Mouse (Mus musculus) forebrain, embryonic 13.5 days (tissue): ENCODE data around the gene Ctnnd2. TPM values are rescaled to one million over a fixed set of nuclear protein-coding genes. Genes with fewer than 3 reads are reported as not detected.

Source experiments
- ATAC-seq: fragments of 200-750 bp; cut with Nextera tagmentation; 2 replicates; pipeline ENCODE4 v1.8.0; 2017
- H3K27ac ChIP-seq: fragments of 300-500 bp; sonication (generic); 2 replicates; pipeline ENCODE4 v1.5.1; 2015; ENCODE audit warnings: inconsistent platforms, mild to moderate bottlenecking, moderate library complexity
- H3K27me3 ChIP-seq: fragments of 300-500 bp; sonication (generic); 2 replicates; pipeline ENCODE4 v1.6.1; 2015; ENCODE audit warnings: mild to moderate bottlenecking, inconsistent platforms
- H3K36me3 ChIP-seq: fragments of 300-500 bp; sonication (generic); 2 replicates; pipeline ENCODE4 v1.6.1; 2015; ENCODE audit warnings: mild to moderate bottlenecking, inconsistent platforms; ENCODE audit not compliant: poor library complexity, severe bottlenecking
- H3K4me1 ChIP-seq: fragments of 300-500 bp; sonication (generic); 2 replicates; pipeline ENCODE4 v1.6.1; 2015; ENCODE audit warnings: inconsistent platforms
- H3K4me2 ChIP-seq: fragments of 300-500 bp; sonication (generic); 2 replicates; pipeline ENCODE4 v1.6.1; 2015; ENCODE audit warnings: inconsistent platforms, mild to moderate bottlenecking, moderate library complexity
- H3K4me3 ChIP-seq: fragments of 300-500 bp; sonication (generic); 2 replicates; pipeline ENCODE4 v1.5.1; 2015; ENCODE audit warnings: mild to moderate bottlenecking, inconsistent platforms
- H3K9ac ChIP-seq: fragments of 300-500 bp; sonication (generic); 2 replicates; pipeline ENCODE4 v1.6.1; 2015; ENCODE audit warnings: mild to moderate bottlenecking, inconsistent platforms
- H3K9me3 ChIP-seq: fragments of 300-500 bp; sonication (generic); replicated peaks from 2 replicates; pipeline ENCODE4 v1.6.1; 2016; ENCODE audit warnings: inconsistent platforms
- WGBS: fragments of 180-500 bp; shearing (Covaris S2); methylation state at CpG from one replicate; pipeline ENCODE4 v1.1.7; 2015; 5-methylcytosine and 5-hydroxymethylcytosine counted together
- polyA plus RNA-seq: library from polyadenylated mRNA; unstranded; fragments of >200 nt; fragmentation: Nextera tagmentation; extraction: Ambion mirVana; gene quantifications from 2 replicates; pipeline ENCODE4 v1.2.1, GENCODE M21; 2015

The Ctnnd2 gene
- polyA plus RNA-seq, 1 experiment from 2014 or later: 60.4 TPM

GRCm38 (mm10) chr15:30885410-30885809, 713.0 kb downstream of the Ctnnd2 start:
- ATAC-seq: peak; percentile 58
- Histone ChIP-seq H3K27ac (0 out of 2 replicates have a peak overlapping the region, but pooled peaks have one; percentile 27), H3K27me3 (no peaks in the 10 kb centered on the region), H3K9me3 (no peaks in the 10 kb centered on the region), H3K4me3 (no peak overlapping the region), H3K36me3 (peaks cover 6% of the 10 kb centered on the region), H3K9ac (no peak overlapping the region), H3K4me2 (no peak overlapping the region), H3K4me1 (peaks cover 19% of the 10 kb centered on the region)
- WGBS: 65% methylated on average over 6 of the region's 6 CpGs

GRCm38 (mm10) chr15:30887559-30887958, 715.2 kb downstream of the Ctnnd2 start:
- peak; percentile 31; the same call in 1 of the 2 replicates for ATAC-seq
- Histone ChIP-seq H3K4me2 (no peak overlapping the region), H3K27ac (no peak overlapping the region), H3K4me1 (peaks cover 19% of the 10 kb centered on the region), H3K9me3 (no peaks in the 10 kb centered on the region), H3K36me3 (peaks cover 6% of the 10 kb centered on the region), H3K27me3 (no peaks in the 10 kb centered on the region), H3K9ac (no peak overlapping the region), H3K4me3 (no peak overlapping the region)
- 81% methylated on average over 2 of the region's 2 CpGs for WGBS

DNA sequence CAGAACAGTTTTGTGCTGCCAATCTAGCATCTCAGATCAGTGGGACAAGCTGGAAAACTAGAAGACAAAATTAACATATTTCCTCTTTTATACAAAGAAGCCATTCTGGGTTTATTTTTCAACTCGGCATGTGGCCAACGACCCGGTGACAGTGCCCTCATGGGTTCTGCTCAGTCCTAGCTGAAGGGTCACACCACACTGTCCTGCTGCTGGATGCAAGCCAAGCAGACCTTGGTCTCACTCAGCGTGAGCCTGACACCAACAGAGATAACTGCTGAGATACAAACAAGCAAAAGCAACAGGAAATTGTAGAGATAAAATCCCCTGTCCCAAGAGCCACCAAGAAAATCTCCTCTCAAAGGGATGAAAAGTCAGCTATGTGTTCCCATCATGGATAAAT, 719.6 kb downstream of the Ctnnd2 start:
- H3K9me3 ChIP-seq: no peaks in the 10 kb centered on the region
- 72% methylated on average over 4 of the region's 4 CpGs for WGBS
- no peak for ATAC-seq
- H3K36me3 ChIP-seq: peaks cover 25% of the 10 kb centered on the region
- H3K27me3 ChIP-seq: no peaks in the 10 kb centered on the region
- H3K27ac ChIP-seq: no peak overlapping the region
- no peak overlapping the region for H3K9ac ChIP-seq
- no peak overlapping the region for H3K4me2 ChIP-seq
- H3K4me1 ChIP-seq: no peaks in the 10 kb centered on the region; the same call in 1 of the 2 replicates
- H3K4me3 ChIP-seq: no peak overlapping the region

DNA sequence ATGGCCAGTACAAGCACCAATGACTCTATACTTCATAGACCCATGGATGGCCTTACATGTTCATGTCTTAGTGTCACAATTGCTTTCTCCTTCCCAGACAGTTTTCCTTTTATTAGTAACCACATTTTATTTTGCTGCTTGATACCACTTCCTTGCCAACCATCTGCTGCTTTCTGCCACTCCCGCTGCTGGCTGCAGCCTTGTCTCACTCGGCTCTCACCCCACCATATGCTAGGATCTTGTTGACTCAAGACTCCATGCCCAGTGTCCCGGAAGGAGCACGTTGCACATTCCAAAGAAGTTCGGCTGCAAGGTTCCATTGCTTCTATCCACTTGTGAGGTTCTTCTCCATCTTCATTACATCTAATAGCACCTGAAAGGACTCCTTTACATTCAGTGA, 722.7 kb downstream of the Ctnnd2 start:
- WGBS: 86% methylated on average over 5 of the region's 5 CpGs
- Histone ChIP-seq H3K36me3 (peaks cover 19% of the 10 kb centered on the region), H3K4me1 (no peaks in the 10 kb centered on the region; the same call in 1 of the 2 replicates), H3K9ac (no peak overlapping the region), H3K4me2 (no peak overlapping the region), H3K4me3 (no peak overlapping the region), H3K9me3 (no peaks in the 10 kb centered on the region), H3K27me3 (no peaks in the 10 kb centered on the region), H3K27ac (no peak overlapping the region)
- ATAC-seq: no peak

GRCm38 (mm10) chr15:30897342-30897741, 724.9 kb downstream of the Ctnnd2 start:
- Histone ChIP-seq H3K4me3 (no peak overlapping the region), H3K27me3 (no peaks in the 10 kb centered on the region), H3K9ac (no peak overlapping the region), H3K27ac (no peak overlapping the region), H3K4me2 (no peak overlapping the region), H3K4me1 (no peaks in the 10 kb centered on the region; the same call in 1 of the 2 replicates), H3K36me3 (peaks cover 19% of the 10 kb centered on the region), H3K9me3 (no peaks in the 10 kb centered on the region)
- ATAC-seq: no peak
- 92% methylated on average over 8 of the region's 8 CpGs for WGBS

GRCm38 (mm10) chr15:30908027-30908426, 735.6 kb downstream of the Ctnnd2 start:
- ATAC-seq: no peak
- Histone ChIP-seq H3K27ac (no peak overlapping the region), H3K27me3 (no peaks in the 10 kb centered on the region), H3K4me1 (0 out of 2 replicates have a peak, but pooled peaks cover 4% of the 10 kb centered on the region), H3K4me2 (no peak overlapping the region), H3K9me3 (no peaks in the 10 kb centered on the region), H3K9ac (no peak overlapping the region), H3K36me3 (no peaks in the 10 kb centered on the region), H3K4me3 (no peak overlapping the region)
- 10% methylated on average over 2 of the region's 2 CpGs for WGBS

- Histone ChIP-seq H3K4me3 (no peak overlapping the region), H3K9ac (no peak overlapping the region), H3K9me3 (no peaks in the 10 kb centered on the region), H3K4me2 (no peak overlapping the region), H3K36me3 (no peaks in the 10 kb centered on the region), H3K27me3 (no peaks in the 10 kb centered on the region), H3K27ac (no peak overlapping the region), H3K4me1 (no peaks in the 10 kb centered on the region)
- no peak for ATAC-seq
- 89% methylated on average over 5 of the region's 5 CpGs for WGBS
Observed at GRCm38 (mm10) chr15:30913360-30913759, 741.0 kb downstream of the Ctnnd2 start.

GRCm38 (mm10) chr15:30925838-30926237, 753.4 kb downstream of the Ctnnd2 start:
- H3K27me3 ChIP-seq: no peaks in the 10 kb centered on the region
- no peak overlapping the region for H3K9ac ChIP-seq
- no peak overlapping the region for H3K4me3 ChIP-seq
- no peak for ATAC-seq
- peaks cover 4% of the 10 kb centered on the region; the same call in 1 of the 2 replicates for H3K36me3 ChIP-seq
- no peaks in the 10 kb centered on the region for H3K4me1 ChIP-seq
- H3K27ac ChIP-seq: no peak overlapping the region
- H3K4me2 ChIP-seq: no peak overlapping the region
- WGBS: 85% methylated on average over 5 of the region's 5 CpGs
- no peaks in the 10 kb centered on the region for H3K9me3 ChIP-seq

GRCm38 (mm10) chr15:30927632-30928031, 755.2 kb downstream of the Ctnnd2 start:
- Histone ChIP-seq H3K36me3 (no peaks in the 10 kb centered on the region), H3K27ac (no peak overlapping the region), H3K27me3 (no peaks in the 10 kb centered on the region), H3K9me3 (no peaks in the 10 kb centered on the region), H3K4me1 (no peaks in the 10 kb centered on the region), H3K4me2 (no peak overlapping the region), H3K9ac (no peak overlapping the region), H3K4me3 (no peak overlapping the region)
- no peak for ATAC-seq
- WGBS: 54% methylated on average over 7 of the region's 7 CpGs

- 92% methylated on average over 5 of the region's 5 CpGs for WGBS
- ATAC-seq: no peak
- Histone ChIP-seq H3K4me1 (no peaks in the 10 kb centered on the region), H3K9ac (no peak overlapping the region), H3K36me3 (peaks cover 6% of the 10 kb centered on the region; the same call in 1 of the 2 replicates), H3K27ac (no peak overlapping the region), H3K4me2 (no peak overlapping the region), H3K4me3 (no peak overlapping the region), H3K9me3 (peaks cover 4% of the 10 kb centered on the region), H3K27me3 (no peaks in the 10 kb centered on the region)
Observed at GRCm38 (mm10) chr15:30931906-30932305, 759.5 kb downstream of the Ctnnd2 start.

DNA sequence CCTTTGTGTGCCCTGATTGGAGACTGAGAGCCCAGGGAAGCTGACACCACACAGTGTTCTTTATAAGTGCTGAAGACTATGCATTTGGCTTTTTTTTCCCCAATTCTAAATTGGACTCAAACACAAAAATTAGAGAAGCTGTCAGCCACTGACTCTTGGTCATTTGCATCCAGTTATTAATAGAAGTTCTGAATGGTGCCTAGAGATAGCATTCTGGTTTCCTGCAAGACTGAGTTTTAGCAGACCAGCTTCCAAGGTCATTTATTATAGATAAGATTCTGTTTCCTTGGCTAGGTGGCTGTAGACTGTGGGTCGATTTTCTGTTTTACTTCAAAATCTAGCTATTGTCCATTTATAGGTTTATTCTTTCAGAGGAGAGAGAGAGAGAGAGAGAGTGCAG, 773.5 kb downstream of the Ctnnd2 start:
- Histone ChIP-seq H3K4me1 (peaks cover 6% of the 10 kb centered on the region; the same call in 1 of the 2 replicates), H3K4me2 (no peak overlapping the region), H3K27ac (no peak overlapping the region), H3K4me3 (no peak overlapping the region), H3K27me3 (no peaks in the 10 kb centered on the region), H3K9ac (no peak overlapping the region), H3K36me3 (no peaks in the 10 kb centered on the region), H3K9me3 (no peaks in the 10 kb centered on the region)
- 90% methylated on average over 1 of the region's 1 CpGs for WGBS
- ATAC-seq: no peak

DNA sequence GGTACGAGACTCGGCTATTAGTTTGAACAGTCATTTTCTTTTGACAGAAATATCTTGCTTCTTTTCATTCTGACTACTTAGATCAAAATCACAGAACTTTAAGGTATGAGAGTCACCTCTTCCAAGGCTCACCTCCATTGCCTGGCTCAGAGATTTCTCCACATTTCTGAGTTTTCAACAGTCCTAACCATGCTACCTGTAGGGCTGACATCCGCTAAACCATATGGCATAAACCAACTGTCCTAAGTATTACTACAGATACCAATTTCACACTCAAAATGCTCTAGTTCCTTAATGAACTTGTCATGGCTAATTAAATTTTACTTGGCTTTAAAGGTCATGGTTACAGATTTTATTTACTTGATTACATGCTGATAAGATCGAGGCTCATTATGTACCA, 786.1 kb downstream of the Ctnnd2 start:
- Histone ChIP-seq H3K4me1 (no peaks in the 10 kb centered on the region), H3K27ac (no peak overlapping the region), H3K27me3 (no peaks in the 10 kb centered on the region), H3K4me3 (no peak overlapping the region), H3K36me3 (no peaks in the 10 kb centered on the region), H3K9me3 (no peaks in the 10 kb centered on the region), H3K9ac (no peak overlapping the region), H3K4me2 (no peak overlapping the region)
- ATAC-seq: no peak
- 92% methylated on average over 4 of the region's 4 CpGs for WGBS

DNA sequence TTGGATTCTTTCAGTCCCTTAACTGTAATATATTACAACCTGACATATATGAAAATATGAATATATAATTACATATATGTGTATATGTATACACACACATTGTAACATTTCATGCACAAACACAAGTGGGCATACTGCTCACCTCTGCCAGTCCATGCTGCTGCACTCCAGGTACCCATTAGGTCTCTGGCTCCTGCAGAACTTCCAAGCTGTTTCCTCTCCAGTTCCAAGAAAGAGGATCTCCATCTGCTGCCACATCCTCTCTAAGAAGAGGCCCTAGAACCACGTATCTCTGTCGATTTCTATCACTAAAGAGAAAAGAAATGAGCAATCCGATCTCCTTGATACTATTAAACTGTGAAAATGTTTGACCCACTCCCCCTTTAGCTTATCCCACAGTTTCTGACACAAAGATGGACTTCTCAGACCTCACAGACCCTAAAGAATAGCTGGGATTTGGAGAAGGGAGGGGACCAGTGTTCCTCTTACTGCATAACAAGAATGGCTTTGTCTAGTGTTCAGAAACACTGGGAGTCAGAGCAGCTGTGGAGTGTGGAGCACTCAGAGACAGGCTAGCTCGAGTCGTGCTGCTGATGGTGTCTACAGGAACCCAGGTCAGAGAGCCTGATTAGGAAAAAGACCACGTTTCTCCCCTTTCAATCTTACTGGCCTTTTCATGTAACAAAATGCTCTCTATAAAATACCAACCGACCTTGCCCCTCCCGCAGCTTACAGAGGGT, 790.2 kb downstream of the Ctnnd2 start:
- 66% methylated on average over 8 of the region's 8 CpGs for WGBS
- H3K36me3 ChIP-seq: peaks cover 9% of the 10 kb centered on the region; the same call in 1 of the 2 replicates
- no peak overlapping the region for H3K9ac ChIP-seq
- H3K4me1 ChIP-seq: no peaks in the 10 kb centered on the region
- H3K4me3 ChIP-seq: no peak overlapping the region
- H3K27me3 ChIP-seq: no peaks in the 10 kb centered on the region
- no peak overlapping the region for H3K4me2 ChIP-seq
- no peak overlapping the region for H3K27ac ChIP-seq
- H3K9me3 ChIP-seq: no peaks in the 10 kb centered on the region
- no peak for ATAC-seq
